Mouse (Mus musculus): Measurements from ENCODE around the gene Plvap. TPM values are rescaled to one million over a fixed set of nuclear protein-coding genes. Genes with fewer than 3 reads are reported as not detected.

The Plvap gene
- polyA plus RNA-seq, 1 experiment: 2.4 TPM

- no peak for TF ChIP-seq GATA1 (IDR thresholded peaks at IDR 0.05; ENCODE audit: low read length)
Observed at GRCm38 (mm10) chr8:71534263-71534810, 22.8 kb upstream of the Plvap start.

- TF ChIP-seq GATA1 (IDR thresholded peaks at IDR 0.05; ENCODE audit: low read length): no peak
Observed at GRCm38 (mm10) chr8:71528362-71529073, 17.0 kb upstream of the Plvap start.

- TF ChIP-seq GATA1 (IDR thresholded peaks at IDR 0.05; ENCODE audit: low read length): no peak
Observed at GRCm38 (mm10) chr8:71527162-71527870, 15.8 kb upstream of the Plvap start.

GRCm38 (mm10) chr8:71526272-71526671 is 14.7 kb upstream of the Plvap start:
- TF ChIP-seq GATA1 (IDR thresholded peaks at IDR 0.05; ENCODE audit: low read length): no peak

GRCm38 (mm10) chr8:71525226-71526050 is 13.9 kb upstream of the Plvap start, which contains the start of gene Ccdc194:
Gene Ccdc194 (minus strand): TSS chr8:71525711.
- no peak for TF ChIP-seq GATA1 (IDR thresholded peaks at IDR 0.05; ENCODE audit: low read length)

- no peak for TF ChIP-seq GATA1 (IDR thresholded peaks at IDR 0.05; ENCODE audit: low read length)
Observed at GRCm38 (mm10) chr8:71521634-71522033, 10.1 kb upstream of the Plvap start.

- TF ChIP-seq GATA1 (IDR thresholded peaks at IDR 0.05; ENCODE audit: low read length): no peak
Observed at GRCm38 (mm10) chr8:71516786-71517185, 5.2 kb upstream of the Plvap start.

GRCm38 (mm10) chr8:71515043-71515442 is 3.5 kb upstream of the Plvap start:
- TF ChIP-seq GATA1 (IDR thresholded peaks at IDR 0.05; ENCODE audit: low read length): no peak

GRCm38 (mm10) chr8:71513018-71513754 is 1.6 kb upstream of the Plvap start:
- TF ChIP-seq GATA1 (IDR thresholded peaks at IDR 0.05; ENCODE audit: low read length): no peak

- TF ChIP-seq GATA1 (IDR thresholded peaks at IDR 0.05; ENCODE audit: low read length): no peak
Observed at GRCm38 (mm10) chr8:71509316-71509715, 2.2 kb downstream of the Plvap start.

- no peak for TF ChIP-seq GATA1 (IDR thresholded peaks at IDR 0.05; ENCODE audit: low read length)
Observed at GRCm38 (mm10) chr8:71507589-71508104, 3.9 kb downstream of the Plvap start.

- no peak for TF ChIP-seq GATA1 (IDR thresholded peaks at IDR 0.05; ENCODE audit: low read length)
Observed at GRCm38 (mm10) chr8:71505979-71506378, 5.6 kb downstream of the Plvap start.

- no peak for TF ChIP-seq GATA1 (IDR thresholded peaks at IDR 0.05; ENCODE audit: low read length)
Observed at GRCm38 (mm10) chr8:71505326-71505725, 6.2 kb downstream of the Plvap start.

GRCm38 (mm10) chr8:71504349-71504748 is 7.2 kb downstream of the Plvap start:
- TF ChIP-seq GATA1 (IDR thresholded peaks at IDR 0.05; ENCODE audit: low read length): no peak
